Mouse (Mus musculus) liver, embryonic 11.5 days (tissue): ENCODE measurements around the gene Foxs1. TPM values are rescaled to one million over a fixed set of nuclear protein-coding genes. Genes with fewer than 3 reads are reported as not detected.

Experiments used
- ATAC-seq: fragments of 200-750 bp; cut with Nextera tagmentation; replicated peaks from 2 replicates; pipeline ENCODE4 v1.8.0; 2017; ENCODE audit warnings: moderate number of reproducible peaks, mild to moderate bottlenecking, moderate TSS enrichment, moderate library complexity; ENCODE audit not compliant: low FRiP score
- DNase-seq: peaks from one replicate; pipeline ENCODE4 v3.0.0-alpha.2; 2017; ENCODE audit warnings: low spot score
- H3K27ac ChIP-seq: fragments of 300-500 bp; sonication (generic); 2 replicates; pipeline ENCODE4 v1.5.1; 2014; ENCODE audit warnings: mild to moderate bottlenecking, low read depth, low read length, control low read depth
- H3K27me3 ChIP-seq: fragments of 300-500 bp; sonication (generic); replicated peaks from 2 replicates; pipeline ENCODE4 v1.6.1; 2014; ENCODE audit warnings: low read length, mixed read lengths; ENCODE audit not compliant: control insufficient read depth, insufficient read depth
- H3K36me3 ChIP-seq: fragments of 300-500 bp; sonication (generic); 2 replicates; pipeline ENCODE4 v1.6.1; 2014; ENCODE audit warnings: mild to moderate bottlenecking, low read length, moderate library complexity, mixed read lengths; ENCODE audit not compliant: control insufficient read depth, insufficient read depth
- H3K4me1 ChIP-seq: fragments of 300-500 bp; sonication (generic); replicated peaks from 2 replicates; pipeline ENCODE4 v1.6.1; 2014; ENCODE audit warnings: low read length, mixed read lengths; ENCODE audit not compliant: control insufficient read depth, insufficient read depth
- H3K4me2 ChIP-seq: fragments of 300-500 bp; sonication (generic); 2 replicates; pipeline ENCODE4 v1.6.1; 2014; ENCODE audit warnings: mild to moderate bottlenecking, control low read depth, moderate library complexity
- H3K4me3 ChIP-seq: fragments of 300-500 bp; sonication (generic); 2 replicates; pipeline ENCODE4 v1.5.1; 2014; ENCODE audit warnings: low read depth, low read length, control low read depth
- H3K9ac ChIP-seq: fragments of 300-500 bp; sonication (generic); 2 replicates; pipeline ENCODE4 v1.6.1; 2014; ENCODE audit warnings: low read depth, low read length, control low read depth
- H3K9me3 ChIP-seq: fragments of 300-500 bp; sonication (generic); 2 replicates; pipeline ENCODE4 v1.6.1; 2016; ENCODE audit warnings: low read length, inconsistent platforms, mixed read lengths; ENCODE audit not compliant: control insufficient read depth
- WGBS: fragments of 180-500 bp; shearing (Covaris S2); extraction: QIAGEN DNeasy Blood & Tissue Kit; methylation state at CpG from one replicate; pipeline ENCODE4 v1.1.7; 2014; 5-methylcytosine and 5-hydroxymethylcytosine counted together
- polyA plus RNA-seq: library from polyadenylated mRNA; unstranded; fragments of >200 nt; fragmentation: Nextera tagmentation; extraction: Ambion mirVana; gene quantifications from 2 replicates; pipeline ENCODE4 v1.2.1, GENCODE M21; 2014

Foxs1 gene
- polyA plus RNA-seq, 1 experiment from 2014 or later: 0.21 TPM

DNA sequence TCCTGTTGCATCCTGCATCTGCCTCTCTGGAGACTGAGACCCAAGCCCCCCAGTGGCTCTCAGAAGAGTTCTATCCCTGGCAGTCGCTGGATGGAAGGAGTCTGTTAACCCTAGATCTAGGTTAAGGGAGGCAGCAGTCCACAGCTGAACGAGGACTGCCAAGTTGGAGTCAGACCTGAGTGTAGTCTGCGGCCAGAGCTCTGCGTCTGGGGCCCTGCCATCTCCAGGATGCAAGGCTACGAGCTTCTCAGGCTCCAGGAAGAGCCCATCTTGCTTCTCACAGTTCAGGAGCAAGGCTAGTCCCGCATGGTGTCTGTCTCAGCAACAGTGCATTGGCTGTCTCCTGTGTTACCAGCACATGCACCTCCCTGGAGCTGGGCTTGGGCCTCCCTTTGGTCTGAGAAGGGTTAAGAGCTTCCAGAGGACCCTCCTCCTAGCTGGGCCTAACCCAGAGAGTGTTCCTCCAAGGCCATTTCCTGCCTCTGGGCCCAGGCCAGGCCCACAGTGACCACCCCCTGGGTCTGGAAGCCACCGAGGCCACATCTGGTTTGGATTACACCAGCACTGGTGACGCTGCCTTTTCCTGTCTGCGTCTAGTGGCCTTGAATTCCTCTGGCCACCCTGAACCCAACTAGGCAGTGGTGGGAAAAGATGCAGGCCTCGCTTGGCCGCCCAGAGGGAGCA lies 7.7 kb downstream of the Foxs1 start:
- Histone ChIP-seq H3K36me3 (no peaks in the 10 kb centered on the region), H3K9me3 (no peaks in the 10 kb centered on the region), H3K4me2 (no peak overlapping the region), H3K27ac (no peak overlapping the region), H3K9ac (no peak overlapping the region), H3K27me3 (no peaks in the 10 kb centered on the region; the same call in 1 of the 2 replicates), H3K4me1 (no peaks in the 10 kb centered on the region), H3K4me3 (no peak overlapping the region)
- ATAC-seq (peak; percentile 44), DNase-seq (no peak)
- 45% methylated on average over 11 of the region's 11 CpGs for WGBS

DNA sequence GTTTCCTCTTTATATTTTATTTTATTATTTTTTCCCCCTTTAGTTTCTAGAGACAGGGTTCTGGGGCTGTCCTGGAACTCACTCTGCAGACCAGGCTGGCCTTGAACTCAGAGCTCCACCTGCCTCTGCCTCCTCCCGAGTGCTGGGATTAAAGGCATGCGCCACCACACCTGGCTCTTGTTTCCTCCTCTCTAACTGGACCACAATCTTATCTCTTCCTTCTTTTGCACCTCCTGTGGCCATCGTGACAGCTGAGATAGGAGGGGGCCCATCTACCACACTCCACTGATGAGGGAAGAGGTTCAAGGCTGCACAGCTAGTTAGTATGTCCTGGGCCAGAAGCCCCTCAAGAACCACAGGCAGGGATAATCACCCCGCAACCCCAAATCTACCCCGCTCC lies 8.5 kb downstream of the Foxs1 start:
- Histone ChIP-seq H3K4me1 (no peaks in the 10 kb centered on the region), H3K9ac (no peak overlapping the region), H3K4me3 (no peak overlapping the region), H3K27me3 (no peaks in the 10 kb centered on the region; the same call in 1 of the 2 replicates), H3K27ac (no peak overlapping the region), H3K36me3 (no peaks in the 10 kb centered on the region), H3K9me3 (no peaks in the 10 kb centered on the region), H3K4me2 (no peak overlapping the region)
- ATAC-seq (no peak), DNase-seq (no peak)
- WGBS: 48% methylated on average over 5 of the region's 5 CpGs

DNA sequence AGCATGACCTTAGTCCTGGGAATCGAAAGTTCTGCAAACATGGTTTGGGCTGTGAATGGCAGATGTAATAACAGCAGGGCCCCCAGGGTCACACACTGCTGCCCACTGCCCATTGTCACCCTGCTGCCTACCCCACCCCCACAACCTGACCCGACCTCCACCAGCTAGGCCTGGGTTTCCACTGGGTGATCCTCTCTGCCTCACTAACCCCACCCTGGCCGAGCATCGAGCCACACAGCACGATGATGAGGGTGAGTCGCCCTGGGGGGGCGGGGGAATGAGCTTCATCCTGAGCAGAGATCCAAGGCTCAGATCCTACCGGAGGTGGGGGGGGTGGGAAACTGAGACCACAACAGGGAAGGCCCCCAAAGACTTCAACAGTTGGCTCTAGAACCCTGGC lies 8.9 kb downstream of the Foxs1 start:
- Histone ChIP-seq H3K9me3 (no peaks in the 10 kb centered on the region), H3K4me3 (no peak overlapping the region), H3K4me1 (no peaks in the 10 kb centered on the region), H3K27ac (no peak overlapping the region), H3K9ac (no peak overlapping the region), H3K36me3 (no peaks in the 10 kb centered on the region), H3K27me3 (no peaks in the 10 kb centered on the region; the same call in 1 of the 2 replicates), H3K4me2 (no peak overlapping the region)
- ATAC-seq (no peak), DNase-seq (no peak)
- WGBS: 62% methylated on average over 8 of the region's 8 CpGs

DNA sequence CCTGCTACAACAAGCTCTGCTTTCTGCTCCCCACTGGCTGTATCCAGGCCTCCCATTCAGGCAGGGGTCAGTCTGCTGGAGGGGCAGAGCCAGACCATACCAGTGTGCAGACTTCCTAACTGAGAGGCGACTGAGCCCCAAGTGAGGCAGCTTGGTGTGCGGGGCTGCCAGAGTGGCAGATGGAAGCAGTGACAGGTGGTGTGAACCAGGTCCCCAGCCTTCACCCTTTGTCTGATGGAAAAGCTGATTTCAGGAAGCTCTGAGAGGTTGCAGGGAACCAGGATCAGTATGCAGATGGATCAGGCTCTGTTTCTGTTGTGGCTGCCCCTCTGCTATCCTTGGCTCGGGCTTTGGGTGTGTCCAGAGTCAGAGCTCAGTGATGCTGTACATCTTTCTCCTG lies 9.4 kb downstream of the Foxs1 start:
- H3K4me2 ChIP-seq: no peak overlapping the region
- no peak overlapping the region for H3K27ac ChIP-seq
- H3K9ac ChIP-seq: no peak overlapping the region
- no peaks in the 10 kb centered on the region for H3K36me3 ChIP-seq
- no peak for ATAC-seq
- DNase-seq: no peak
- 0 out of 2 replicates have a peak, but pooled peaks cover 4% of the 10 kb centered on the region for H3K4me1 ChIP-seq
- H3K9me3 ChIP-seq: no peaks in the 10 kb centered on the region
- 73% methylated on average over 3 of the region's 3 CpGs for WGBS
- no peaks in the 10 kb centered on the region; the same call in none of the 2 replicates for H3K27me3 ChIP-seq
- H3K4me3 ChIP-seq: no peak overlapping the region

DNA sequence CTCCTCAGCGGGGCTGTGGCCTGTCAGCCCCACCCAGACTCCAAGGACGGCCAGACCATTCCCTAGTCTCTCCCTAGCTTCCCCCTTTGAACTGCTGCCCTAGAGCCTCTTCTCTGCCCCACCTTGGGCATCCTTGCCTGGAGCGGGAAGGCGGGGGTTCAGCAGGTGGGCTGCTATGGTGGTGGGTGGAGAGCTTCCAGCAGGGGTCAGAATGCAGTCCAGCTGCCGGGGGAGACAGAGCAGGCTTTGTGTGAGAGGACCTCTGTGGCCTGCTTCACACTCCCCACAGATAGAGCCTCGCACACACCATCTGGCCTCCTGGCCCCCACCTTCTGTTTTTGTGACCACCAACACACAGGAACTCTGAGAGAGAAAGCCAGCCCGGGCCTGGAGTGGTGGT lies 10.6 kb downstream of the Foxs1 start:
- no peaks in the 10 kb centered on the region for H3K36me3 ChIP-seq
- no peak overlapping the region for H3K9ac ChIP-seq
- H3K9me3 ChIP-seq: no peaks in the 10 kb centered on the region
- no peaks in the 10 kb centered on the region; the same call in none of the 2 replicates for H3K27me3 ChIP-seq
- WGBS: 39% methylated on average over 6 of the region's 7 CpGs
- no peak overlapping the region for H3K27ac ChIP-seq
- H3K4me2 ChIP-seq: no peak overlapping the region
- H3K4me1 ChIP-seq: 0 out of 2 replicates have a peak, but pooled peaks cover 5% of the 10 kb centered on the region
- no peak for ATAC-seq
- H3K4me3 ChIP-seq: no peak overlapping the region
- no peak for DNase-seq

DNA sequence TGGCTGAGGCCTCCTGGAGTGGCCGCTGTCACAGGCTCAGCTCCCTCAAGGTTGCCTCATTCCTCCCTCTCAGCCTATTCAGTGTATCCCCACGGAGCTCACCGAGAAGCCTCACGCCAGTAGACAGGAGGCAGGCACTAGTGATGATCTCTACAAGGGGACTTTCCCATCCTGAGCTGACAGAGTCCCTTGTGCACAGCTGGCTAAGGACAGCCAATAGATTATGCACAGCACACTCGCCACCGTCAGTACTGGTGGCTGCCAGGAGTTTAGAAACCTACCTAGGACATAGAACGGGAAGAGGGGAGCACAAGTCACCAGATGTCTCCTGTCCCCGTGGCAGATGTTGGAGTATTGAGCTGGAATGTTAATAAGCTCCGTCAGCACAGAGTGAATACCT lies 15.3 kb downstream of the Foxs1 start:
- no peak for ATAC-seq

DNA sequence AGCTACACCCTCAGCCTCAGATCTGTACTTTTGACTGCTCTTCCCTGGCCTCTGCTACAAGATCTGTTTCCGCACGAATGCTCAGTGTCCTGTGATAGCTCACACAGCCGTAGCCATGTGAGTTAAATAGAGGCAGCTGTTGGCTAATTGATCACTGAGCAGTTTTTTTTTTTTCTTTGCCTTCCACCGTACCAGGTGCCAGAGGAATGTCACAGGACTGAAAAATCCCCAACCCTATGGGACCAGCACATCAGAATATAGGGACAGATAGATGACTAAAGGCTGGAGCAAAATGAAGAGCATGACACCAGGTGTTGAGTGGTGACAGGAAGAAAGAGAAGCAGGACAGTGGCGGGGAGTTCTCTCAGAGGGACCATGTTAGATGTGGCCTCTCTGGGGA lies 16.9 kb downstream of the Foxs1 start:
- H3K4me1 ChIP-seq: peaks cover 15% of the 10 kb centered on the region
- H3K4me2 ChIP-seq: no peak overlapping the region
- WGBS: 59% methylated on average over 5 of the region's 5 CpGs
- H3K9me3 ChIP-seq: no peaks in the 10 kb centered on the region
- H3K36me3 ChIP-seq: no peaks in the 10 kb centered on the region
- H3K9ac ChIP-seq: no peak overlapping the region
- no peak overlapping the region for H3K27ac ChIP-seq
- no peak overlapping the region for H3K4me3 ChIP-seq
- ATAC-seq (no peak), DNase-seq (no peak)
- H3K27me3 ChIP-seq: peaks cover 31% of the 10 kb centered on the region

More for the DNA sequence above, 15.3 kb downstream of the Foxs1 start:
- Histone ChIP-seq H3K4me2 (no peak overlapping the region), H3K9ac (no peak overlapping the region), H3K27ac (no peak overlapping the region), H3K4me3 (no peak overlapping the region), H3K36me3 (no peaks in the 10 kb centered on the region), H3K27me3 (peaks cover 16% of the 10 kb centered on the region), H3K4me1 (peaks cover 15% of the 10 kb centered on the region), H3K9me3 (no peaks in the 10 kb centered on the region)
- no peak for DNase-seq
- WGBS: 62% methylated on average over 9 of the region's 9 CpGs

DNA sequence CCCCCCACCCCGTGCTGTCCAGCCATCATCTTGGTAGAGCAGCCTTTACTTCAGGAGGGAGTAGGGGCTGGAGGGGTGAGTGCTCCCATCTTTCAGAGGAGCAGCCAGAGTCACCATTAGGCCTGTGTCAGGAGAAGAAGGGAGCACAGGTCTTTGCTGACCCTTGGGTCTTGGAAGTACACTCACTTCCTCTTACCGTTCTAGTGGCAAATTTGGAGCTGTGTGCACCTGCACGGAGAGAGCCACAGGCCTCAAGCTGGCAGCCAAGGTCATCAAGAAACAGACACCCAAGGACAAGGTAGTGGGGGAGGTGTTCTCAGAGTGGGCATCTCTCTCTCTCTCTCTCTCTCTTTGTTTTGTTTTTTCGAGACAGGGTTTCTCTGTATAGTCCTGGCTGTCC lies 17.6 kb downstream of the Foxs1 start:
- Histone ChIP-seq H3K4me1 (peaks cover 15% of the 10 kb centered on the region), H3K4me3 (no peak overlapping the region), H3K9ac (no peak overlapping the region), H3K4me2 (no peak overlapping the region), H3K27ac (no peak overlapping the region), H3K9me3 (no peaks in the 10 kb centered on the region), H3K36me3 (no peaks in the 10 kb centered on the region), H3K27me3 (peaks cover 38% of the 10 kb centered on the region)
- no peak for DNase-seq
- ATAC-seq: no peak
- 54% methylated on average over 4 of the region's 4 CpGs for WGBS
